ENCODE assay signal across 14 mouse cellular contexts in the genomic region with DNA sequence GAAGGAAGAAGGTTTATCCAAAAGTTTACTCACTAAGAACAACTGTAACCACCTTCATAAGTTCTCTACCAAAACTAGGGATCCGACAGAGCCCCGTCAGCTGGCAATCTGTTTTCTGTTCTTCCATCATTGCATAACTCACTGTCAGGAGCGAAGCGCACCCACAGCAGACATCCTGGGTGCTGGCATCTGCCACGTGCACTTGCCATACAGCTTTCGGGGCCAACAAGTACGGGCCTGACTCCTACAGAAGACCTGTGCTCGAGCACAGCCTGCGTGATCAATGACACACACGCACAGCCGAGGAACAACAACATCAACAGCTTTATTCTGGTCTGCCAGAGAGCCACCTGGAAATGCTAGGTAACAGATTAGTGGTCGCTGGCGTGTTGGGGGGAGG. TPM values are rescaled to one million over a fixed set of nuclear protein-coding genes. Genes with fewer than 3 reads are reported as not detected.
A peak's percentile ranks its signal among the peaks of the same experiment; 100 is the strongest.
DNase-seq lines count a peak whose midpoint lies in the region; ATAC-seq and TF ChIP-seq lines count a peak whose summit lies in the region.
"Had no signal": no experiment of that assay in that cellular context is flagged by ENCODE, and none has a peak within 500 bp of the region (broad histone marks: within the 10 kb centered on the region; RNA-seq: fewer than 3 reads in every experiment).

No protein-coding gene starts in this region.

- 0 out of 2 replicates have a peak overlapping the region, but pooled peaks have one; percentile 8 for H3K9ac ChIP-seq in kidney, postnatal 0 days (ENCODE audit: low read depth, low read length)
- no peak overlapping the region for H3K9ac ChIP-seq in midbrain, embryonic 14.5 days (replicated peaks; ENCODE audit: low read length)
- H3K9ac ChIP-seq: embryonic facial prominence, embryonic 12.5 days; heart, embryonic 15.5 days had no signal

- no peak for TF ChIP-seq CTCF in cerebellum, adult 2 months (IDR thresholded peaks at IDR 0.05; ENCODE audit: borderline replicate concordance, insufficient read depth, low read depth, low read length)
- no peak for TF ChIP-seq CTCF in kidney, postnatal 0 days (IDR thresholded peaks at IDR 0.05; ENCODE audit: low read depth)
- TF ChIP-seq CTCF in bone marrow, adult 2 months (IDR thresholded peaks at IDR 0.05; ENCODE audit: control insufficient read depth, insufficient read depth, low read length): no peak

- ATAC-seq in kidney, postnatal 0 days (replicated peaks; ENCODE audit: low FRiP score, low read depth): no peak
- ATAC-seq in midbrain, embryonic 14.5 days (ENCODE audit: low FRiP score, low TSS enrichment): no peak
- ATAC-seq: lung, postnatal 0 days had no signal

- peak in 1 of 2 experiments; percentile 37 for DNase-seq in cerebellum, adult 2 months
- DNase-seq in cerebellum, postnatal 4 days (ENCODE audit: low spot score in 2 of 2): no peak
- DNase-seq in kidney, postnatal 0 days (ENCODE audit: low spot score): no peak
- no peak for DNase-seq in kidney, adult 9 months
- DNase-seq in midbrain, embryonic 14.5 days: no peak
- no peak for DNase-seq in B cell, adult 2 months
- no peak for DNase-seq in urinary bladder, postnatal 25 days (ENCODE audit: low spot score)
- DNase-seq: kidney, adult 2 months; spleen, adult 18-20 months; thymus, postnatal 14 days had no signal

- H3K4me3 ChIP-seq in cerebellum, adult 2 months (replicated peaks; ENCODE audit: insufficient read depth, low read depth, low read length): peak overlapping the region; percentile 56
- H3K4me3 ChIP-seq in kidney, postnatal 0 days (replicated peaks; ENCODE audit: low read depth, low read length): no peak overlapping the region
- no peak overlapping the region for H3K4me3 ChIP-seq in bone marrow, adult 2 months (replicated peaks; ENCODE audit: control insufficient read depth, low read depth, low read length)
- no peak overlapping the region for H3K4me3 ChIP-seq in midbrain, embryonic 14.5 days (replicated peaks; ENCODE audit: low read depth, low read length)
- H3K4me3 ChIP-seq: embryonic facial prominence, embryonic 12.5 days; heart, embryonic 15.5 days had no signal

- no peaks in the 10 kb centered on the region for H3K36me3 ChIP-seq in kidney, postnatal 0 days (ENCODE audit: insufficient read depth, low read length)
- H3K36me3 ChIP-seq in midbrain, embryonic 14.5 days (ENCODE audit: control insufficient read depth, insufficient read depth, low read length): no peaks in the 10 kb centered on the region
- H3K36me3 ChIP-seq: embryonic facial prominence, embryonic 12.5 days; heart, embryonic 15.5 days had no signal

- no peaks in the 10 kb centered on the region for H3K9me3 ChIP-seq in kidney, postnatal 0 days (replicated peaks; ENCODE audit: low read length)
- H3K9me3 ChIP-seq in midbrain, embryonic 14.5 days (ENCODE audit: control insufficient read depth, low read length): no peaks in the 10 kb centered on the region
- H3K9me3 ChIP-seq: embryonic facial prominence, embryonic 12.5 days; heart, embryonic 15.5 days had no signal

- TF ChIP-seq POLR2A in cerebellum, adult 2 months (IDR thresholded peaks at IDR 0.05; ENCODE audit: borderline replicate concordance, insufficient read depth, low read length): no peak
- TF ChIP-seq POLR2A in bone marrow, adult 2 months (IDR thresholded peaks at IDR 0.05; ENCODE audit: borderline replicate concordance, control insufficient read depth, low read depth, low read length): no peak

- peaks cover 21% of the 10 kb centered on the region for H3K4me1 ChIP-seq in cerebellum, adult 2 months (ENCODE audit: control insufficient read depth, insufficient read depth, low read length)
- H3K4me1 ChIP-seq in kidney, postnatal 0 days (replicated peaks; ENCODE audit: insufficient read depth, low read length): 0 out of 2 replicates have a peak, but pooled peaks cover 7% of the 10 kb centered on the region
- H3K4me1 ChIP-seq in bone marrow, adult 2 months (ENCODE audit: control insufficient read depth, insufficient read depth, low read length): peaks cover 4% of the 10 kb centered on the region
- H3K4me1 ChIP-seq in midbrain, embryonic 14.5 days (ENCODE audit: control insufficient read depth, insufficient read depth, low read length): peaks cover 15% of the 10 kb centered on the region

- H3K27me3 ChIP-seq in cerebellum, adult 2 months (ENCODE audit: control insufficient read depth, insufficient read depth, low read length): no peaks in the 10 kb centered on the region
- no peaks in the 10 kb centered on the region for H3K27me3 ChIP-seq in kidney, postnatal 0 days (ENCODE audit: insufficient read depth, low read length)
- no peaks in the 10 kb centered on the region for H3K27me3 ChIP-seq in midbrain, embryonic 14.5 days (ENCODE audit: control insufficient read depth, insufficient read depth, low read length)
- H3K27me3 ChIP-seq: embryonic facial prominence, embryonic 12.5 days; heart, embryonic 15.5 days had no signal

- 21% methylated on average over 13 of the region's 13 CpGs for WGBS in cerebellum, adult 2 months
- 84% methylated on average over 13 of the region's 13 CpGs for WGBS in kidney, postnatal 0 days
- WGBS in bone marrow, adult 2 months: 84% methylated on average over 13 of the region's 13 CpGs
- 93% methylated on average over 13 of the region's 13 CpGs for WGBS in midbrain, embryonic 14.5 days

- H3K4me2 ChIP-seq in kidney, postnatal 0 days (ENCODE audit: low read length): no peak overlapping the region
- peak overlapping the region; percentile 34 for H3K4me2 ChIP-seq in midbrain, embryonic 14.5 days (ENCODE audit: low read length)
- H3K4me2 ChIP-seq: embryonic facial prominence, embryonic 12.5 days had no signal

- H3K27ac ChIP-seq in cerebellum, adult 2 months (ENCODE audit: insufficient read depth, low read length): 0 out of 2 replicates have a peak overlapping the region, but pooled peaks have one; percentile 57
- no peak overlapping the region for H3K27ac ChIP-seq in kidney, postnatal 0 days
- 0 out of 2 replicates have a peak overlapping the region, but pooled peaks have one; percentile 8 for H3K27ac ChIP-seq in bone marrow, adult 2 months (ENCODE audit: control insufficient read depth, insufficient read depth, low read depth, low read length, poor library complexity)
- no peak overlapping the region for H3K27ac ChIP-seq in midbrain, embryonic 14.5 days (replicated peaks; ENCODE audit: low read depth, low read length)
- H3K27ac ChIP-seq: embryonic facial prominence, embryonic 12.5 days; heart, embryonic 15.5 days had no signal

RNA-seq across cellular contexts. Expression of a gene that starts 2.3 kb away (rescaled TPM):
- 32.2 and 33.4 TPM in 2 replicates for polyA plus RNA-seq in cerebellum, adult 2 months (2012; rRNA removed)
- 52.5 and 58.7 TPM in 2 replicates for polyA plus RNA-seq in kidney, postnatal 0 days (2015; fragmentation: Nextera tagmentation; extraction: Ambion mirVana)
- 5.3 and 14.4 TPM in 2 replicates for polyA plus RNA-seq in bone marrow, adult 2 months (2011; ENCODE audit: insufficient read depth, insufficient read length, low replicate concordance, missing spikeins)
- polyA plus RNA-seq in midbrain, embryonic 14.5 days (2014; fragmentation: Nextera tagmentation; extraction: Ambion mirVana): 31.0 and 38.6 TPM in 2 replicates

Comparison
In these comparisons a context has a peak if more than half of its experiments do, and no peak if none do; other contexts are left out.
1. H3K27ac ChIP-seq: peak in cerebellum, adult 2 months (single experiment) and bone marrow, adult 2 months (single experiment); none in kidney, postnatal 0 days (single experiment) and midbrain, embryonic 14.5 days (single experiment).